Mouse (Mus musculus) kidney, adult 2 months (tissue): ENCODE measurements around the gene Plin2.

ENCODE experiments used
- CTCF ChIP-seq: fragments of 200-500 bp; conservative IDR thresholded peaks from 2 replicates; pipeline ENCODE4 v1.5.1; 2011; ENCODE audit warnings: low read depth, mild to moderate bottlenecking, control low read depth, low read length, moderate library complexity, mixed read lengths; ENCODE audit not compliant: insufficient read depth, insufficient read length
- POLR2A ChIP-seq: fragments of 200-500 bp; IDR thresholded peaks from one replicate; pipeline ENCODE4 v1.6.1; 2011; ENCODE audit warnings: low read depth, low read length, control low read depth

DNA sequence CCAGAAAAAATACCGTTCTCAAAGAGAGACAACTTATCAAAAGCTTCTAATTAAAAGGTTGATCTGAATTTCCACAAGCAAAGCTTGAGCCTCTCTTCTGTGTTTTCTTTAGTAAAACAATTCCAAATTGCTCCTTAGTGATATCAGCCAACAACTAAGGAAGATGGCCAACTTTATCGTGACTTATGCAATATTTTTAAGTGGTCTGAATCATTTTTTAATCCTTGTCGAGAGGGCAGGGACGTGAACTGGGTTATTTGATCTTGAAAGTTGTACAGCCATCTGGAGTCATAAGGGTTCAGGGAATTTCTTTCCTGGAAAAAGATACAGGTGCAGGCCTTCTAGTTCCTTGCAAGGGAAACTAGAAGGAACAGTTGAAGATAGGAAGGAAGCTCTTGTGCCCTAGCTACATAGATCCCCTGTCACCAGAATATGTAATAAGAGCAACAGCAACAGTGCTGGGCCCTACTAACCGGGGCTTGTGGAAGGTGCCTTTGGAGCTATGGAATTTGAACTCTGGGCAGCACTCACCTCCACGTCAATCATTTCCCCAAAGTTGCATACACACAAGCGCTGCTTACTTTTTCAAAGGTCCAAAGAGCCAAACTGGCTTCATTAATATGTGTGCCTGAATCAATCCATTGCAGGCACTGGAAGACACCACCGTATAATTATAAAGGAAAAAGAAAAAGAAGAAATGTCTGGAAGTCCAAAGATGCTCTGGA is 884 bp upstream of the Plin2 start:
- TF ChIP-seq CTCF: no peak
- no peak for TF ChIP-seq POLR2A
